Mouse (Mus musculus) CH12.LX (cell line): ENCODE data around the gene Asprv1. TPM values are rescaled to one million over a fixed set of nuclear protein-coding genes. Genes with fewer than 3 reads are reported as not detected.

Experiments
- DNase-seq: peaks from one replicate; pipeline ENCODE4 v3.0.0-alpha.2; 2013; ENCODE audit errors: extremely low read depth
- H3K27ac ChIP-seq: 2 replicates; pipeline ENCODE4 v1.5.1; 2012; ENCODE audit warnings: low read depth, mild to moderate bottlenecking, control low read depth, moderate library complexity; ENCODE audit not compliant: insufficient read depth
- H3K27me3 ChIP-seq: replicated peaks from 2 replicates; pipeline ENCODE3; 2012; ENCODE audit warnings: inconsistent platforms
- H3K36me3 ChIP-seq, 2 experiments: replicated peaks in 1 of 2; 2 replicates each; pipeline versions ENCODE3 to v1.6.1; 2012; ENCODE audit warnings: inconsistent platforms in 1 of 2, low read length in 1 of 2, mild to moderate bottlenecking in 1 of 2, mixed read lengths in 1 of 2, moderate library complexity in 1 of 2; ENCODE audit not compliant: control insufficient read depth in 1 of 2, insufficient read depth in 1 of 2
- H3K4me1 ChIP-seq, 2 experiments: 2 replicates each; pipeline ENCODE4 v1.6.1; 2012; ENCODE audit warnings: inconsistent platforms in 1 of 2, moderate library complexity in 1 of 2; ENCODE audit not compliant: insufficient read depth in 2 of 2, control insufficient read depth in 1 of 2
- H3K4me2 ChIP-seq: 2 replicates; pipeline ENCODE4 v1.6.1; 2012; ENCODE audit warnings: low read depth, mild to moderate bottlenecking, control low read depth; ENCODE audit not compliant: poor library complexity, insufficient read depth, severe bottlenecking
- H3K4me3 ChIP-seq, 3 experiments: fragments of 150-350 bp in 1 of 3; sonication (generic) in 1 of 3; replicated peaks in 1 of 3; 2 replicates each; pipeline versions ENCODE3 to v1.5.1; 2011 to 2012; ENCODE audit warnings: low read depth in 2 of 3, low read length in 2 of 3, mild to moderate bottlenecking in 2 of 3, moderate library complexity in 2 of 3, control low read depth in 1 of 3, improper control_type of control experiment in 1 of 3, inconsistent platforms in 1 of 3, mixed read lengths in 1 of 3; ENCODE audit not compliant: poor library complexity in 1 of 3
- H3K79me2 ChIP-seq: replicated peaks from 2 replicates; pipeline ENCODE4 v1.6.1; 2012; ENCODE audit warnings: mild to moderate bottlenecking, moderate library complexity; ENCODE audit not compliant: control insufficient read depth, poor library complexity, insufficient read depth, severe bottlenecking; ENCODE audit errors: extremely low read depth
- H3K9ac ChIP-seq: 2 replicates; pipeline ENCODE4 v1.6.1; 2012; ENCODE audit warnings: low read depth, mild to moderate bottlenecking, control low read depth, moderate library complexity; ENCODE audit not compliant: insufficient read depth
- H3K9me3 ChIP-seq: replicated peaks from 2 replicates; pipeline ENCODE3; 2012; ENCODE audit warnings: low read length, inconsistent platforms, mixed read lengths
- BHLHE40 ChIP-seq: IDR thresholded peaks from 2 replicates; pipeline ENCODE4 v1.6.1; 2011; ENCODE audit warnings: mild to moderate bottlenecking, low read depth, low read length, improper control_type of control experiment
- CHD1 ChIP-seq: IDR thresholded peaks from 2 replicates; pipeline ENCODE4 v1.6.1; 2012; ENCODE audit warnings: low read depth, low read length, improper control_type of control experiment, inconsistent platforms
- CHD2 ChIP-seq: IDR thresholded peaks from 2 replicates; pipeline ENCODE4 v1.6.1; 2011; ENCODE audit warnings: low read length, improper control_type of control experiment
- CTCF ChIP-seq, 2 experiments: IDR thresholded peaks in 1 of 2; conservative IDR thresholded peaks in 1 of 2; 2 replicates each; pipeline ENCODE4 v1.5.1; 2011 to 2012; ENCODE audit warnings: low read depth in 2 of 2, low read length in 2 of 2, improper control_type of control experiment in 1 of 2, inconsistent platforms in 1 of 2, mild to moderate bottlenecking in 1 of 2, moderate library complexity in 1 of 2
- E2F4 ChIP-seq: IDR thresholded peaks from 2 replicates; pipeline ENCODE4 v1.6.1; 2011; ENCODE audit warnings: low read depth, low read length, improper control_type of control experiment; ENCODE audit not compliant: insufficient replicate concordance
- ELF1 ChIP-seq: IDR thresholded peaks from 2 replicates; pipeline ENCODE4 v1.6.1; 2014; ENCODE audit warnings: low read depth, mild to moderate bottlenecking, inconsistent platforms, low read length, improper control_type of control experiment
- EP300 ChIP-seq: IDR thresholded peaks from 2 replicates; pipeline ENCODE4 v1.6.1; 2011; ENCODE audit warnings: low read length, improper control_type of control experiment
- ETS1 ChIP-seq: conservative IDR thresholded peaks from 2 replicates; pipeline ENCODE4 v1.6.1; 2012; ENCODE audit warnings: low read depth, mild to moderate bottlenecking, inconsistent platforms, low read length, improper control_type of control experiment, moderate library complexity
- GABPA ChIP-seq: IDR thresholded peaks from 2 replicates; pipeline ENCODE4 v1.6.1; 2012; ENCODE audit warnings: low read depth, low read length, improper control_type of control experiment, inconsistent platforms; ENCODE audit not compliant: insufficient replicate concordance
- HCFC1 ChIP-seq: IDR thresholded peaks from 2 replicates; pipeline ENCODE4 v1.6.1; 2012; ENCODE audit warnings: low read depth, mild to moderate bottlenecking, inconsistent platforms, low read length, improper control_type of control experiment
- IRF4 ChIP-seq: IDR thresholded peaks from 2 replicates; pipeline ENCODE4 v1.6.1; 2014; ENCODE audit warnings: low read depth, mild to moderate bottlenecking, inconsistent platforms, low read length, improper control_type of control experiment
- JUN ChIP-seq: IDR thresholded peaks from 2 replicates; pipeline ENCODE4 v1.6.1; 2011; ENCODE audit warnings: low read depth, mild to moderate bottlenecking, low read length, improper control_type of control experiment, moderate library complexity; ENCODE audit not compliant: insufficient read depth
- JUND ChIP-seq: conservative IDR thresholded peaks from 2 replicates; pipeline ENCODE4 v1.6.1; 2011; ENCODE audit warnings: low read depth, low read length, improper control_type of control experiment
- KAT2A ChIP-seq: IDR thresholded peaks from 2 replicates; pipeline ENCODE4 v1.6.1; 2012; ENCODE audit warnings: low read length, improper control_type of control experiment, inconsistent platforms; ENCODE audit not compliant: insufficient replicate concordance
- MAFK ChIP-seq: IDR thresholded peaks from 2 replicates; pipeline ENCODE4 v1.6.1; 2011; ENCODE audit warnings: low read length, improper control_type of control experiment; ENCODE audit not compliant: insufficient replicate concordance
- MAX ChIP-seq: IDR thresholded peaks from 2 replicates; pipeline ENCODE4 v1.6.1; 2011; ENCODE audit warnings: low read length, improper control_type of control experiment
- MAZ ChIP-seq: IDR thresholded peaks from 2 replicates; pipeline ENCODE4 v1.6.1; 2012; ENCODE audit warnings: low read depth, mild to moderate bottlenecking, inconsistent platforms, low read length, improper control_type of control experiment, moderate library complexity
- MEF2A ChIP-seq: IDR thresholded peaks from 2 replicates; pipeline ENCODE4 v1.6.1; 2014; ENCODE audit warnings: low read depth, mild to moderate bottlenecking, inconsistent platforms, low read length, improper control_type of control experiment, borderline replicate concordance
- MXI1 ChIP-seq: IDR thresholded peaks from 2 replicates; pipeline ENCODE4 v1.6.1; 2011; ENCODE audit warnings: mild to moderate bottlenecking, low read depth, low read length, improper control_type of control experiment
- MYC ChIP-seq: IDR thresholded peaks from 2 replicates; pipeline ENCODE4 v1.6.1; 2011; ENCODE audit warnings: low read depth, mild to moderate bottlenecking, improper control_type of control experiment, low read length
- NELFE ChIP-seq: IDR thresholded peaks from 2 replicates; pipeline ENCODE4 v1.6.1; 2011; ENCODE audit warnings: low read depth, low read length, improper control_type of control experiment
- NRF1 ChIP-seq: IDR thresholded peaks from 2 replicates; pipeline ENCODE4 v1.6.1; 2014; ENCODE audit warnings: low read depth, mild to moderate bottlenecking, inconsistent platforms, low read length, improper control_type of control experiment, moderate library complexity
- PAX5 ChIP-seq: IDR thresholded peaks from 2 replicates; pipeline ENCODE4 v1.6.1; 2012; ENCODE audit warnings: low read length, inconsistent platforms, mixed read lengths
- POLR2A ChIP-seq: IDR thresholded peaks from 2 replicates; pipeline ENCODE4 v1.6.1; 2011; ENCODE audit warnings: low read depth, mild to moderate bottlenecking, improper control_type of control experiment, low read length
- POLR2AphosphoS2 ChIP-seq: IDR thresholded peaks from 2 replicates; pipeline ENCODE4 v1.6.1; 2011; ENCODE audit warnings: low read depth, low read length, improper control_type of control experiment
- RAD21 ChIP-seq: IDR thresholded peaks from 2 replicates; pipeline ENCODE4 v1.6.1; 2011; ENCODE audit warnings: low read depth, mild to moderate bottlenecking, low read length, improper control_type of control experiment, moderate library complexity
- RCOR1 ChIP-seq: conservative IDR thresholded peaks from 2 replicates; pipeline ENCODE4 v1.6.1; 2012; ENCODE audit warnings: low read depth, mild to moderate bottlenecking, inconsistent platforms, low read length, improper control_type of control experiment
- SIN3A ChIP-seq: IDR thresholded peaks from 2 replicates; pipeline ENCODE4 v1.6.1; 2012; ENCODE audit warnings: low read length, improper control_type of control experiment, inconsistent platforms
- SMC3 ChIP-seq: IDR thresholded peaks from 2 replicates; pipeline ENCODE4 v1.6.1; 2011; ENCODE audit warnings: low read depth, low read length, improper control_type of control experiment
- TBP ChIP-seq: conservative IDR thresholded peaks from 2 replicates; pipeline ENCODE4 v1.6.1; 2011; ENCODE audit warnings: low read depth, low read length, improper control_type of control experiment
- TCF12 ChIP-seq: IDR thresholded peaks from 2 replicates; pipeline ENCODE4 v1.6.1; 2014; ENCODE audit warnings: low read depth, mild to moderate bottlenecking, inconsistent platforms, low read length, improper control_type of control experiment
- UBTF ChIP-seq: IDR thresholded peaks from 2 replicates; pipeline ENCODE4 v1.6.1; 2012; ENCODE audit warnings: low read depth, mild to moderate bottlenecking, inconsistent platforms, low read length, improper control_type of control experiment, moderate library complexity
- USF1 ChIP-seq: IDR thresholded peaks from 2 replicates; pipeline ENCODE4 v1.6.1; 2014; ENCODE audit warnings: low read depth, mild to moderate bottlenecking, inconsistent platforms, low read length, improper control_type of control experiment
- USF2 ChIP-seq: conservative IDR thresholded peaks from 2 replicates; pipeline ENCODE4 v1.6.1; 2011; ENCODE audit warnings: low read depth, low read length, improper control_type of control experiment
- ZC3H11A ChIP-seq: IDR thresholded peaks from 2 replicates; pipeline ENCODE4 v1.6.1; 2012; ENCODE audit warnings: low read depth, mild to moderate bottlenecking, inconsistent platforms, low read length, improper control_type of control experiment
- ZKSCAN1 ChIP-seq: IDR thresholded peaks from 2 replicates; pipeline ENCODE4 v1.6.1; 2012; ENCODE audit warnings: low read depth, inconsistent platforms, low read length, improper control_type of control experiment, borderline replicate concordance
- ZMIZ1 ChIP-seq: IDR thresholded peaks from 2 replicates; pipeline ENCODE4 v1.6.1; 2012; ENCODE audit warnings: low read depth, mild to moderate bottlenecking, inconsistent platforms, low read length, improper control_type of control experiment
- ZNF384 ChIP-seq: IDR thresholded peaks from 2 replicates; pipeline ENCODE4 v1.6.1; 2012; ENCODE audit warnings: low read depth, low read length, improper control_type of control experiment, inconsistent platforms
- dilution Hi-C: fragments of 300-500 bp; cut with MboI; formaldehyde crosslinking; loops from 2 replicates; pipeline ENCODE4 v1.14.3; 2020; ENCODE audit warnings: low sequenced_read_pairs; ENCODE audit not compliant: extremely low pct_unique_long_range_greater_than_20kb, extremely low pct_ligation_motif_present
- in situ Hi-C: fragments of 300-500 bp; cut with MboI; formaldehyde crosslinking; loops from 3 replicates; pipeline ENCODE4 v1.14.3; 2019; ENCODE audit warnings: low sequenced_read_pairs, low pct_ligation_motif_present, low pct_unique_long_range_greater_than_20kb, mixed read lengths
- polyA plus RNA-seq: library from polyadenylated mRNA; unstranded; fragments of >175 nt; gene quantifications from 2 replicates; pipeline ENCODE4 v1.2.1, GENCODE M21; 2012; ENCODE audit warnings: low read depth; ENCODE audit not compliant: insufficient read length
- total RNA-seq, 2 experiments: library from RNA; depleted of rRNA; stranded (reverse); fragments of 300-350 nt in 1 of 2; fragments of >200 nt in 1 of 2; gene quantifications; 2 replicates each; pipeline ENCODE4 v1.2.3; 2012 to 2014

The Asprv1 gene
- total and polyA plus RNA-seq, 3 experiments: not detected

DNA sequence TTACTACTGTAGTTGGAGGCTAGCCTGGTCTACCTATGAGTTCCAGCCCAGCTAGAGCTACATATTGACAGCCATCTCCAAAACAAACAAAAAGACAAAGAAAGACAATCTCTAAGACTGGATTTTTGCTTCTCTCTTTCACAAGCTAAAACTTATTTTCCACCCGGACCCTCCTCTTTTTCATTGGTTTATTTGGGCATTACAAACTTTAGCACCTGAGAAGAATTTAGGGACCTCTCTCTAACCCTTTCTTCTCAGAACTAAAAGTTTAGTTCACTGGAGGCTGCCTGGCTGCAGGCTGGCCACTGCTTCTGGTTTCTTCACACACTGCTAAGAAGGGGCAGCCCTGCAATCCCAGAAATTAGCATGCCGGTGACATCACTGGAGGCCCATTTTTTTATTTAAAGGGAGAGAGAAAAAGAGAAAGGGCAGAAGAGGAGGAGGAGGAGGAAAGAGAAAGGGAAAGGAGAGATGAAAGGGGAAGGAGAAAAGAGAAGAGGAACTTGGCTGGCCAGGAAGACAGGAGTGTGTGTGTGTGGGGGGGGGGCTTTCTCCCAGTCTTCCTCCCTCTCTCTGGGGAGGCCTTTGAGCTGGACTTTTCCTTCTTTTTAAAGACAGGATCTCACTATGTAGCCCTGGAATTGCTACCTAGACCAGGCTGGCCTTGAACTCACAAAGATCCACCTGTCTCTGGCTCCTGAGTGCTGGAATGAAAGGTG is 48.7 kb upstream of the Asprv1 start:
- Histone ChIP-seq H3K4me2 (peak overlapping the region; percentile 40; the same call in 1 of the 2 replicates), H3K27me3 (no peaks in the 10 kb centered on the region), H3K4me1 (peaks cover 3 to 41% of the 10 kb centered on the region in 2 experiments), H3K36me3 (no peaks in the 10 kb centered on the region), H3K79me2 (no peaks in the 10 kb centered on the region), H3K9ac (no peak overlapping the region; the same call in 1 of the 2 replicates), H3K4me3 (no peak overlapping the region), H3K9me3 (no peaks in the 10 kb centered on the region), H3K27ac (no peak overlapping the region)
- DNase-seq: peak; percentile 78
- dilution Hi-C loops (no loop called here), in situ Hi-C loops (no loop called here)
- TF ChIP-seq PAX5 (no peak), TBP (no peak), ZNF384 (peak; percentile 95), CHD2 (no peak), E2F4 (no peak), MAX (no peak), HCFC1 (peak; percentile 35), MAFK (no peak), CTCF (conservative IDR thresholded peaks at IDR 0.05 in 1 of 2, IDR thresholded peaks at IDR 0.05 in 1 of 2; ENCODE audit: low read depth in 2 of 2, low read length in 2 of 2) (no peak), RCOR1 (no peak), RAD21 (no peak), NELFE (peak; percentile 40; the same call in 1 of the 2 replicates), POLR2A (peak; percentile 37; the same call in 1 of the 2 replicates), JUND (no peak), SIN3A (peak; percentile 45; the same call in 1 of the 2 replicates), SMC3 (no peak), USF1 (no peak), ELF1 (no peak), JUN (0 out of 2 replicates have a peak, but pooled peaks have one; percentile 35), MEF2A (peak; percentile 41; the same call in 1 of the 2 replicates), UBTF (no peak), GABPA (no peak), BHLHE40 (no peak), POLR2AphosphoS2 (no peak), ZMIZ1 (0 out of 2 replicates have a peak, but pooled peaks have one; percentile 29), ZKSCAN1 (no peak), MYC (no peak), EP300 (0 out of 2 replicates have a peak, but pooled peaks have one; percentile 16), MAZ (no peak), CHD1 (peak; percentile 69; the same call in 1 of the 2 replicates), IRF4 (0 out of 2 replicates have a peak, but pooled peaks have one; percentile 1), ETS1 (peak; percentile 60; the same call in 1 of the 2 replicates), KAT2A (no peak), NRF1 (no peak), TCF12 (peak; percentile 56; the same call in 1 of the 2 replicates), USF2 (no peak), ZC3H11A (no peak), MXI1 (0 out of 2 replicates have a peak, but pooled peaks have one; percentile 46)
